Mouse (Mus musculus): Measurements from ENCODE around the gene Gpr152.
"Not testable (repeated sequence)": the region's sequence is repeated elsewhere in the genome, so short reads cannot be mapped to it uniquely, and the experiment has no call there.

Gpr152 gene

DNA sequence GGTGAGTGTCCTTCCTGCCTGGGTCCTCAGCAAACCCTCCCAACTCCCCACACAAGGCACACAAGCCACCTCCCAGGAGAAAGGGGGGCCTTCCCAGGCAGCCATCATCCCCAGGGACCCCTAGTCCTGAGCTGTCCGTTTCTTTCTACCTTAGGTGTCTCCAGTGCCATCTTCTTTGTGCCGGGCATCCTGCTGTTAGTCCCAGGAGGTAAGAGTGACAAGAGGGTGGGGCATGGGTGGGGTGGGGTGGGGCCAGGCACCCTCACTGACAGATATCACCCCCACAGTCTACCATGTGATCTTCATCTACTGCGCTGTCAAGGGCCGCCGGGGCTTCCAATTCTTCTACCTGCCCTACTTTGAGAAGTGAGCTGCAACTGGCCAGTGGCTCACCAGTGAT lies 8.5 kb upstream of the Gpr152 start:
- DNase-seq (ENCODE audit: low spot score in 2 of 2): peak; percentile 45 to 61

DNA sequence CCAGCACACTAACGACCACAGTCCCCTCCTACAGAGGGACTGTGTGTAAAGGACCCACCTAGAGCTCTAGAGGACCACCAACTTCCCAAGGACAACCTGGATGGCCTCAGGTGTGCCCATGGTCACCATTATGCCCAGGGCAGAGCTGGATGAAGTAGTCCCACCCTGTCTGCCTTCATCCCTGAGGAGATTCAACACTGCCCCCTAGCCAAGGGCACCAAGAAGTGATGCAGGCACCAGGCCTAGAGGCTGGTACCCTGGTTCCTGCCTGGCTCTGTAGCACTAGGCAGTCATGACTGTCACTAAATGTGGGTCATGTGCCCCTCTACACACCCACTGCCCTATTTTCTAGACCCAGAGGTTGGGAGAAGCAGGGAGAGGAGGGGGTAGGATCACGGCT lies 7.8 kb upstream of the Gpr152 start:
- peak in 1 of 2 experiments; percentile 53 for DNase-seq (ENCODE audit: low spot score in 2 of 2)

DNA sequence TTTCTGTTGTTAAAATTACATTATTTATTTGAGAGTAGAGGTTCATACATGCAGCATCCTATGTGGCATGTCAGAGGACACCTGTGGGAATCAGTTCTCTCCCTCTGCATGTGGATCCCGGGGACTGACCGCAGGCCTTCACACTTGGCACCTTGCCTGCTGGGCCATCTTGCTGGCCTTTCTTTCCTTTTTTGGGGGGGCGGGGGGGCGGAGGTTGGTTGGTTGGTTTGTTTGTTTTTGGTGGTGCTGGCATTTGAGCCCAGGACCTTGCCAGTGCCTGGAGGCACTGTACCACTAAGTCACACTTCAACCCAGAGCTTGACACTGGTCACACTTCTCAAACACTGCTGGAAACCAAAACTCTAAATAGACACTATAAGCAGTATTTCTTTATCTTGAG lies 5.2 kb upstream of the Gpr152 start:
- no peak for DNase-seq (ENCODE audit: low spot score in 2 of 2)

DNA sequence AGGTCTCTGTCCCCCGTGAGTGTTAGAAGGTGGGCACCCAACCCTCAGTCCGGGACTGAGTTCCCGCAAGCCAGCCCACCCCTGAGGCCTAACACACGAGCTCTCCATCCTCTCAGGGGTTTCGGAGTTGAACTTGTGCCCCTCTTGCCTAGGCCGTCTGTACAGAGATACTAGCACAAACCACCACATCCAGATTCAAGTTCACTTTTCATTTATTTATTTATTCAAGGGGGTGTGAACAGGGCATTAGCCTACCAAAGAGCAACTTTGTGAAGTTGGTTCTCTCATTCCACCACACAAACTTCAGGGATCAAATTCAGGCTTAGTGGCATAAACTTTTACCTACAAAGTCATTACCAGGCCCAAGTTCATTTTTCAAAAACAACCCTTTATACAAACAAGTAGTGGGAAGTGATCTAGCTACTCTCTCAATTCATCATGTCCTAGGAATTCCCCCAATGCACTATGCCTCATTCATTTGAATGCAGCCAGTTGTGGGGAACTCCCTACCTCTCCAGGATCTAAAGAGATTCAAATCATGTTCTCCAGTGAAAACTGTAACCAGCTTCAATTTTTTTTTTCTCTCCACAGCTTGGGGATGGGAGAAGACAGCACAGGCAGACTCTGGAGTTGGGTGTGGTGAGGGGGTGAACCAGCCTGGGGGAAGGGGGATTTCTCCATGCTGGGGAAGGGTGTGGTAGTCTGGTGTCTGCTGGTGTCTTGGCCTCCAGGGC lies 4.2 kb upstream of the Gpr152 start:
- not testable (repeated sequence) for DNase-seq (ENCODE audit: low spot score in 2 of 2)

DNA sequence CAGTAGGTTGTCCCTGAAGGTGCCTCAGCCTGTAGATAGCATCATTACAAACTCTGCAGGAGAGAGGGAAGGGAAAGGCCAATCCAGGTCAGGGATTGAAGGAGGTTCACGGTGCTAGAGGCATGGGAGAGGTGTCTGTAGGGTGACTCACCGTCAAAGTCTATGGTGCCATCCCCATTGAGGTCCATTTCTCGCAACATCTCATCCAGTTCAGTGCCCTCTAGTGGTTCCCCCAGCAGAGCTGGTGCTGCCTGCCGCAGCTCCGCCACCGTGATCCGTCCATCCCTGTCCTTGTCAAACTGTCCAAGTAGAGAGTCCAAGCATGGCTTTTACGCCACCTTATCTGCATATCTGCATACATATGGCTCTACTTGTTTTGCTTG lies 3.6 kb upstream of the Gpr152 start:
- not testable (repeated sequence) for DNase-seq (ENCODE audit: low spot score in 2 of 2)

DNA sequence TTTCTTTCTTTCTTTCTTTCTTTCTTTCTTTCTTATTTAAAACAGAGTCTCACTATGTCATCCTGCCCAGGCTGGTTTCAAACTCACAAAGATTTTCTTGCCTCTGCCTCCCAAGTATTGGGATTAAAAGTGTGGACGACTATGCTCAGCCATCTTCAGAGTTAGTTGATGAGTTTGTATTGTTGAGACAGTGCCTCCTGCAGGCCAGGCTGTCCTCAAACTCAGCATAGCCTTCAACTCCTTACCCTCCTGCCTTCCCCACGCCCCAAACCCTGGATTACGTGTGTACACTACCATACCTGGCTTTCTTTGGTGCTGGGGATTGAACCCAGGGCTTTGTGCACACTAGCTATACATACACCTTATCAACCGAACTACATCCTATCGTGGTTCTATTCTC lies 3.1 kb upstream of the Gpr152 start:
- DNase-seq (ENCODE audit: low spot score in 2 of 2): peak in 1 of 2 experiments; percentile 53

DNA sequence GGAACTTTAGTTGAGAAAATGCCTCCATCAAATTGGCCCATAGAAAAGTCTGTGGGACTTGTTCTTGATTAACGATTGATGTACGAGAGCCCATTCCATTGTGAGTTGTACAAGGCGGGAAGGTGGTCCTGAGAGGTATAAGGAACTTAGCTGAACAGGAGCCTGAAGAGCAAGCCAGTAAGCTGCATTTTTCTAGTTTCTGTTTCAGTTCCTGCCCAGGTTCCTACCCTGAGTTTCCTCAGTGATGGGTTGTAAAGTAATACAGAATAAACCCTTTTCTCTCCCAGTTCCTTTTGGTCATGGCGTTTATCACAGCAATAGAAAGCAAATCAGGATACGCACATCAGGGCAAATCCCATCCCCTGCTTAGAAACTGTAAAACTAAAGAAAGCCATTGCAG lies 1.7 kb upstream of the Gpr152 start:
- no peak for DNase-seq (ENCODE audit: low spot score in 2 of 2)

DNA sequence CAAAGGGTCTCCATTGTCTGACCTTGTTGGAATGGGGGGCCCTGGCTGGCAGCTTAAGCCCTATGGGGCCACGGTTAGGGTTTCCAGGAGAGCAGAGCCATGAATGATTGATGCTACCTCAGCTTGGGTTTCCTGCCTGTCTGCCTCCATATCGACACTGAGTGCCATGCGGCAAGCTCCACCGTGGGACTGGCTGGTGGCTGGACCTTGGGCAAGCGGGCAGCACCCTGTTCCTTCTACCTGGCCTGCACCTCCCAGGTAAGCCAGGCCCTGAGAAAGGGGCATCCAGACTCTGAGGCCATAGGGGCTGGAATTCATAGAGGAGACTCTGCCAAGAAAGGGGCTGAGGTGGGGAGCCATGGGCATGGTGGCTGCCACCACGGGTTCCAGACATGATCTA lies 560 bp downstream of the Gpr152 start:
- DNase-seq (ENCODE audit: low spot score in 2 of 2): no peak

DNA sequence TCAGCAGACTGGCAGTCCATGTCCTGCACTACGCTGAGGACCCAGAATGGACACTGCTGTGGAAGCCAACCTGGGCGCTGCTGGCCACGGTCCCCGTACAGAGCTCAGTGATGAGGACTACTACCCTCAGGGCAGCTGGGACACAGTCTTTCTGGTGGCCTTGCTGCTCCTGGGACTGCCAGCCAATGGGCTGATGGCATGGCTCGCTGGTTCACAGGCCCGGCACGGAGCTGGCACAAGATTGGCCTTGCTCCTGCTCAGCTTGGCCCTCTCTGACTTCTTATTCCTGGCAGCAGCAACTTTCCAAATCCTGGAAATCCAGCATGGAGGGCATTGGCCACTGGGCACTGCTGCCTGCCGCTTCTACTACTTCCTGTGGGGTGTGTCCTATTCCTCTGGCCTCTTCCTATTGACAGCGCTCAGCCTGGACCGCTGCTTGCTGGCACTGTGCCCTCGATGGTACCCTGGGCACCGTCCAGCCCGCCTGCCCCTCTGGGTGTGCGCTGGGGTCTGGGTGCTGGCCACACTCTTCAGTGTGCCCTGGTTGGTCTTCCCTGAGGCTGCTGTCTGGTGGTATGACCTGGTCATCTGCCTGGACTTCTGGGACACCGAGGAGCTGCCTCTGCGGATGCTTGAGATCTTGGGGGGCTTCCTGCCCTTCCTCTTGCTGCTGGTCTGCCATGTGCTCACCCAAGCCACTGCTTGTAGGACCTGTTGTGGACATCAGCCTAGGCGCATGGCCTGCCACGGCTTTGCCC lies 3.0 kb downstream of the Gpr152 start:
- DNase-seq (ENCODE audit: low spot score in 2 of 2): no peak

DNA sequence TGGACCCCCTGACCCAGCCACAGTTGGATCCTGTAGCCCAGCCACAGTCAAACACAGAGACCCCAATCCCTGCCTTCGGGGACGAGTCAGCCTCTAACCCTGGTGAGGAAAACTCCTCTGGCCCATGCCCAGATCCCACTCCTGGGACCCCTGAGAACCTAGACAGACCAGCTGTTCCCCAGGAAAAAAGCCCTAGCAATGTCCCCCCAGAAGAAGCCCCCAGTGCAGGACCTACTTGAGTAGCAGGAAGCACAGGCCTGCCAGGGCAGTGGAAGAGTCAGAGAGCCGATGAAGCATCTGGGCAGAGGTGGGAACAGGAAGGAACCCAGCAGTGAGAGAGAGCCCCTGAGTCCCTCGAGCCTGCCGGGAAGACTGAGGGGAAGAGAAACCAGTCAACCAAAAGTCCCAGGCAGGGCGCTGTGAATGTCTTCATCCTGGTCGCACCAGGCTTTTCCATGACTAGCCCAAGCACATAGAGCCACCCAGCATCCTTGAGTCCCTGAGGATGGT lies 4.2 kb downstream of the Gpr152 start, which contains the start of gene Cabp4:
TSS of gene Cabp4 (minus strand) at position 275 of the 510 bp plus-strand sequence.
- DNase-seq (ENCODE audit: low spot score in 2 of 2): no peak

DNA sequence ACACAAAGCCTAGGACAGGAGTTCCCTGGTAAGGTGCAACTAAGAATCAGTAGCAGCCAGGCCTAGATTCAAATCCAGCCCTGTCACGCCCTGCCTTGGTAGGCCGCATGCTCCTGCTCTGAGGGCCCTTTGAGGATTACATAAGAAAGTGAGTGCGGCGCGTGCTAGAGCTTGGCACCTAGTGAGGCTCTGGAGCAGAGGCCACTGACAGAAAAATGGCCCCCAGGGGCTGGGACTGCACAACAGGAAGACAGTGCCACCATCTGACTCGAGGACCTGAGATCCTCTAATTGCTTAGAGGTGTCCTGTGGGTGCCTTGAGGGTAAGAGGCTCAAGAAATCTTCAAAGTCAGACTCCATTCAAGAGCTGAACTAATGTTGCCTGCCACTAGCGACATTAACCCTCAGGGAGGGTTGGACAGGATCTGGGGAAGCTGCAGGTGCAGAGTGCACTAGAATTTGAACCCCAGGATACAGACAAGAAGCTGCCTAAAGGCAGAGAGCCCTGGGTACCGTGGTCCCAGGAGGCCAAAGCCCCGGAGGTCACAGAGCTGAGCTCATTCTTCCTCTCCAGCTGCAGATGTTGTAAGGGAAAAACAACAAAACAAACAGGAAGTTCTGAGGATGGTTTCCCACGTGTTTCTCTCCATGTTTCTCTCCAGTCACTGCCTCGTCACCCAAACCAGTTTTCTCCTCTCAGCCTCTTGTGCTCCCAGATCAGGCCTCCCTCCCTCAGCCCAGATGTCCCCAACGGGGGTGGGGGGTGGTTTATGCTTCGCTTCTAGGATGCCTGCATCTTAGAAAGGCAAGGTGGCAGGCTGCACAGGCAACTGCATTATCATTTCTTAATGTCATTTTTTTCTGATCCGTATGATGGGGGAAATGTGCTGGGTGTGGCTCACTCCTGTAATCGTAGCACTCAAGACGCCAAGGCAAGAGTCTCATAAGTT lies 5.2 kb downstream of the Gpr152 start:
- DNase-seq (ENCODE audit: low spot score in 2 of 2): peak in 1 of 2 experiments; percentile 60

DNA sequence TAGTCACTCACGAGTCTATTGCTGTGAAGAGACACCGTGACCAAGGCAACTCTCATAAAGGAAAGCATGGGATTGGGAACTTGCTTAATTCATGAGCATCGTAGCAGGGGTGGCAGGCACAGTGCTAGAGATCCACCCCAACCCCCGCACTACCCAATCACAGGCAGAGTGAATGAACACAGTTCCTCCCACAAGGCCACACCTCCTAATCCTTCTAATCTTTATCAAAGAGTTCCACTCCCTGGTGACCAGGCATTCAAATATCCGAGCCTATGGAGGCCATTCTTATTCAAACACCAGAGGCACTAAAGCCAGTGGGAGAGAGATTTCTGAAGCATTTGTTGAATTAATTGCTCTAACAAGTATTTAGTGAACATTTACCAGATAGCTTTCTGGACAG lies 6.3 kb downstream of the Gpr152 start:
- no peak for DNase-seq (ENCODE audit: low spot score in 2 of 2)

DNA sequence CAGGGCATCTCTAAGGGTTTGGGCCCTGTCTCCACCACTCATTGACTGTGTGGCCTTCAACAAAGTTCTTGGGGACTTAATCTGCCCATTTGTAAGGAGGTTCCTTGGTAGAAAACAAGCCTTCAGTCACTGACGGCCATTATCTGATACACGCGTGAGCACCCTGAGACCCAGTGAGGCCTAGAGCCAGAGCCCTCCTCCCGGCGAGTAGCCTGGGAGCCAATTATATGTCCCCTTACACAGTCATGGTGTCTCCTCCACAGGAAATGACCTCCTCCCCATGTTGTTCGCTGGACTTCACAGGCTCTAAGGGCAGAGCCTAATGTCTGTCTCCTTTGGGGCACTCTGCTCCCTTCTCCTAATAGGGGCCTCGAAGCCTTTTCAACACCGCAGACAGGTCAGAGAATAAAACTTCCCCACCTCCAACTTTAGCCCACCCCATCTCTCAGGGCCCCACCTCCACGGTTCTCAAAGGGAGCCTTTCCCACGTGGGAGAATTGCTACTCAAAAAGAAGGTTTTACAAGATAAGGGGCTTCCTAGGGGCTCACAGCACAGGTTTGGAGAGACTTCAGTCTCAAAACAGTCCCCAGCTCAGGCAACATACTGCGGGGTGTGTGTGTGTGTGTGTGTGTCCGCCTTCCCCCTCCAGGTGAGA lies 6.9 kb downstream of the Gpr152 start:
- DNase-seq (ENCODE audit: low spot score in 2 of 2): no peak

DNA sequence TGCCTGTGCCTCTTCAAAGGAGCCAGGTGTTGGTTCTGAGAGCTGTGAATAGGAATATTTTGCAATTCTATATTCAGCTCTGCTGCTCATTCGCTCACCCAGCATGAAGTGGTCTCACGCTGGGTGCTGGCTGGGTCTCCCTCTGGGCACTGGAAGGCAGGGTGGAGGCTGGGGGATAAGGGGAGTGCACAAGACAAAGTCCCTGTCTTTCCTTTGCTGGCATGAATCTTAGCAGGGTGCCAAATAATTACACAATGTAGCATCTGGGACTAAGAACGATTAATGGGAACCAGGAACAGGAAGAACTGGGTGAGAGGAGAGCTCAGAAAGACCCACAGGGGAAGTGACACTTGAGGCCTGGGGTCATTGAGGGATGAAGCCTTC lies 7.4 kb downstream of the Gpr152 start:
- DNase-seq (ENCODE audit: low spot score in 2 of 2): no peak

DNA sequence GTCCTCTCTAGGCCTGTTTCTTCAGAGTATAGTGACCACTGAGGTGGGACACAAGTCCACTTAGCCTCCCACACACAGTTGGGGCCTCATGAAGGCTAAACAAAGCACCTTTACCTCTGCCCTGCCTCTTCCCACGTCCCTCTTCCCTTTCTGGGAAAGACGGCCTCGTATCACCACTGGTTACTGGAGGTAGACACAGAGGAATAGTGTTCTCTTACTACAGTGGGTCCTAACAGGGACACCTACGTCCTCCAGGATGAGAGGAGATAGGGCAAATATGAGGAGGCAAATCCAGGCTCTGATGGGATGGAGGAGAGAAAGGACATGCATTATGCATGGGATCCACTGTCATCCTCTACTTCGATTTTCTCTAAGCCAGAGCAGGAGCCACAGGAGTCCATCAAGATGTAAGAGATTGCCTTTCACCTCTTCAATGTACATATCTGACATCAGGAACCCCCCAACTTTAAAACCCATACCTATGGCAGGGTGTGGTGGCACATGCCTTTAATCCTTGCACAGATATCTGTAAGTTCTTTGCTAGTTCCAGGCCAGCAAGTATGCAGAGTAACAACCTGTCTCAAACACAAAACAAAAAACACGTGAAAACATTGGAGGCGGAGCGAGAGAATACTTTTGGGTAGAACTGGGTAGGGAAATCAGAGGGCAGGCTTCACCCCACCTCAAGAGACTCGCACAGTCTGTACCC lies 8.3 kb downstream of the Gpr152 start:
- no peak for DNase-seq (ENCODE audit: low spot score in 2 of 2)

DNA sequence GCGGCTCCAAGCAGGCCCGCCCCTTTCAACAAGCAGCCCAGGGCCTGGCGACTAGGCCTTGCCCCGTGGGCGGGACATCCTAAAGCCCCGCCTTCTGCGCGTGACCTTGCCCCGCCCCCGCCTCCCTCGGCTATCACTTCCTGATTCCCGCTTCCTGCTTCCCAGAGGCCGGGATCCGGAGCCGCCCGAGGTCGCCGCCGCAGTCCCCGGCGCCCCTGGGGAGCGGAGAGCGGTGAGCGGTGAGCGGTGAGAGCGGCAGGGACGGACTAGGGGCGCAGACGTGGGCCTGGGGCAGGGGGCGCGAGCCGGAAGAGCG lies 8.9 kb downstream of the Gpr152 start, which contains the start of gene Coro1b:
TSS of gene Coro1b (plus strand) at position 129 of the 316 bp plus-strand sequence.
- peak; percentile 93 to 96 for DNase-seq (ENCODE audit: low spot score in 2 of 2)

DNA sequence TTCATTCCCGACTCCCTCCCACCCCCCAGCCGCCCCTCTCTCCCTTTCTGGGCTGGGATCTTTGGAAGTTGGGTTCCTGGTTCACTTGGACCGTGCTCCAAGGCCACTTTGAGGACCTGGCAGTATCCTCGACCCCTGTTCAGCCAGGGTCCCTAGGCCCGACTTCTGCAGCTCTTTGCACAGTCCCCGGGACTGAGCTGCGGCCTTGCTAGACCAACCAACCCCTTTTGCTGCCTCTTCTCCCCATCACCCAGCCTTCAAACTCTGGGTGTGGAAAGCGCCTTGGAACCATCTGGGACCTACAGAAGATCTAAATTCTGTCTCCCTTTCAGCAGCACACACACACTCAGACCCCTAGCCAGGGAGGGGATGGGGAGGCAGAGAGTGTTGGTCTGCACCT lies 9.2 kb downstream of the Gpr152 start:
- DNase-seq (ENCODE audit: low spot score in 2 of 2): peak in 1 of 2 experiments; percentile 35

DNA sequence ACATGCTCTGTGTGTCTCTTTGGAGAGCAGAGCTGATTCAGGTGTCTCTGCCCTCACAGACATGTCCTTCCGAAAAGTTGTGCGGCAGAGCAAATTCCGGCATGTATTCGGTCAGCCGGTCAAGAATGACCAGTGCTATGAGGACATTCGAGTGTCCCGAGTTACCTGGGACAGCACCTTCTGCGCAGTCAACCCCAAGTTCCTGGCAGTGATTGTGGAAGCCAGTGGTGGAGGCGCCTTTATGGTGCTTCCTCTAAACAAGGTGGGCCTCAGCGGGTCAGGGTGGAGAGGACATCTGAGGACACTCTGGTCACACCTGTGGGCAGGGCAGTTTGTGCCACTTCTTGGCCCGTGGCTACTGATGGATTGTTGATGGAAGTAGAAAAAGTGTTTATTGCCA lies 9.7 kb downstream of the Gpr152 start:
- no peak for DNase-seq (ENCODE audit: low spot score in 2 of 2)

DNA sequence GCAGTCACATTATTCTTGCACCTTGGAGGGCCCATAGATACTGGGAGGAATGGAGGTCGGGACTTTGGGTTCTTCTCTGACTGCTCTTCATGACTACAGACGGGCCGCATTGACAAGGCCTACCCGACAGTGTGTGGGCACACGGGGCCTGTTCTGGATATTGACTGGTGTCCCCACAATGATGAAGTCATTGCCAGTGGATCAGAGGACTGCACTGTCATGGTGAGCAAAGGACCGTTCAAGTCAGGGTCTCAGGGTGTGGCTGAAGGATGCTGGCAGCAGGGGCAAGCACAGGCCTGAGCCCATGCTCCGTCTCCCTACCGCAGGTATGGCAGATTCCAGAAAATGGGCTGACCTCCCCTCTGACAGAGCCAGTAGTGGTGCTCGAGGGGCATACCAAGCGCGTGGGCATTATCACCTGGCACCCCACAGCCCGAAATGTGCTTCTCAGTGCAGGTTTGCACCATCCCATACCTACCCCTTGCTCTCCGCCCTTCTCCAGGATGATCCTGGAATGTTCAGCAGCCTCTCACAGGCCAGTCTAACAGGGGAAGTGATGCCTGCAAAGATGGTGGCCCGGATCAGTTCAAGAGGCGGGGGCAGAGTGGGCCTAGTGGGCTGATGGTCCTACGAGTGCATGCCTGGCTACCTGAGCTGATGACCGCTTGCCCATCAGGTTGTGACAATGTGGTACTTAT lies 10.3 kb downstream of the Gpr152 start:
- DNase-seq (ENCODE audit: low spot score in 2 of 2): no peak

All from spleen, postnatal 10 days (tissue).